Mouse (Mus musculus): ENCODE results near the gene Enpp1.

- TF ChIP-seq CTCF (IDR thresholded peaks at IDR 0.05 in 2 of 3, conservative IDR thresholded peaks at IDR 0.05 in 1 of 3; ENCODE audit: control insufficient read depth in 1 of 3, insufficient read depth in 1 of 3, low read depth in 2 of 3, low read length in 3 of 3, poor library complexity in 1 of 3, severe bottlenecking in 1 of 3) (no peak), RCOR1 (IDR thresholded peaks at IDR 0.05; ENCODE audit: low read depth, low read length) (no peak), E2F4 (IDR thresholded peaks at IDR 0.05; ENCODE audit: borderline replicate concordance, low read depth, low read length) (no peak), CHD1 (IDR thresholded peaks at IDR 0.05; ENCODE audit: low read depth, low read length) (no peak), BHLHE40 (IDR thresholded peaks at IDR 0.05; ENCODE audit: borderline replicate concordance, low read depth, low read length) (no peak; the same call in 1 of the 2 replicates), POLR2A (IDR thresholded peaks at IDR 0.05; ENCODE audit: control insufficient read depth in 1 of 2, insufficient read depth in 1 of 2, low read depth in 1 of 2, low read length in 2 of 2, poor library complexity in 1 of 2) (no peak), MAZ (IDR thresholded peaks at IDR 0.05; ENCODE audit: low read depth, low read length) (no peak), EP300 (IDR thresholded peaks at IDR 0.05; ENCODE audit: low read depth in 1 of 2, low read length in 2 of 2) (no peak), ETS1 (IDR thresholded peaks at IDR 0.05; ENCODE audit: low read depth, low read length) (no peak), MEF2A (IDR thresholded peaks at IDR 0.05; ENCODE audit: extremely low read depth, insufficient replicate concordance, low read depth, low read length, poor library complexity, severe bottlenecking) (no peak), USF2 (IDR thresholded peaks at IDR 0.05; ENCODE audit: borderline replicate concordance in 1 of 2, insufficient read depth in 1 of 2, low read depth in 1 of 2, low read length in 2 of 2) (no peak), POLR2AphosphoS5 (IDR thresholded peaks at IDR 0.05; ENCODE audit: borderline replicate concordance, low read depth, low read length) (no peak), TBP (IDR thresholded peaks at IDR 0.05; ENCODE audit: low read depth, low read length) (no peak)
These were observed 120.2 kb downstream of the Enpp1 start for GRCm38 (mm10) chr10:24591741-24592140.

All from MEL (cell line).